Mouse (Mus musculus) ES-E14 (cell line): Measurements from ENCODE around the gene Sds. TPM values are rescaled to one million over a fixed set of nuclear protein-coding genes. Genes with fewer than 3 reads are reported as not detected.

Source experiments
- DNase-seq: peaks from one replicate; pipeline ENCODE4 v3.0.0-alpha.2; 2013; ENCODE audit warnings: low read depth, low spot score
- H3K27ac ChIP-seq: 2 replicates; pipeline ENCODE4 v1.5.1; 2012; ENCODE audit warnings: low read depth, mild to moderate bottlenecking, low read length, moderate library complexity, mixed read lengths; ENCODE audit not compliant: poor library complexity, insufficient read depth, severe bottlenecking
- H3K36me3 ChIP-seq: 2 replicates; pipeline ENCODE4 v1.6.1; 2012; ENCODE audit warnings: mild to moderate bottlenecking, low read length, moderate library complexity, mixed read lengths; ENCODE audit not compliant: control insufficient read depth, poor library complexity, insufficient read depth, severe bottlenecking
- H3K4me1 ChIP-seq, 2 experiments: fragments of 150-350 bp in 1 of 2; sonication (generic) in 1 of 2; 2 replicates each; pipeline ENCODE4 v1.6.1; 2012; ENCODE audit warnings: low read length in 2 of 2, mild to moderate bottlenecking in 1 of 2, mixed read lengths in 1 of 2; ENCODE audit not compliant: control insufficient read depth in 2 of 2, insufficient read depth in 2 of 2, poor library complexity in 1 of 2
- H3K4me3 ChIP-seq, 2 experiments: fragments of 150-350 bp in 1 of 2; sonication (generic) in 1 of 2; 2 replicates each; pipeline ENCODE4 v1.5.1; 2012; ENCODE audit warnings: low read length in 2 of 2, low read depth in 1 of 2, mild to moderate bottlenecking in 1 of 2, mixed read lengths in 1 of 2; ENCODE audit not compliant: insufficient read depth in 1 of 2, poor library complexity in 1 of 2, severe bottlenecking in 1 of 2
- H3K9ac ChIP-seq: 2 replicates; pipeline ENCODE4 v1.6.1; 2012; ENCODE audit warnings: low read depth, mild to moderate bottlenecking, low read length, mixed read lengths; ENCODE audit not compliant: poor library complexity, insufficient read depth, severe bottlenecking
- H3K9me3 ChIP-seq: fragments of 150-350 bp; sonication (generic); 2 replicates; pipeline ENCODE4 v1.6.1; 2012; ENCODE audit warnings: low read depth, mild to moderate bottlenecking, low read length; ENCODE audit not compliant: control insufficient read depth, insufficient read depth
- CHD2 ChIP-seq: IDR thresholded peaks from 2 replicates; pipeline ENCODE4 v1.6.1; 2014; ENCODE audit warnings: mild to moderate bottlenecking, low read depth, low read length, inconsistent platforms
- HCFC1 ChIP-seq: IDR thresholded peaks from 2 replicates; pipeline ENCODE4 v1.6.1; 2012; ENCODE audit warnings: low read length, inconsistent platforms, borderline replicate concordance; ENCODE audit not compliant: insufficient read depth
- MAFK ChIP-seq: IDR thresholded peaks from 2 replicates; pipeline ENCODE4 v1.6.1; 2014; ENCODE audit warnings: mild to moderate bottlenecking, low read depth, low read length, inconsistent platforms; ENCODE audit not compliant: insufficient read depth
- ZC3H11A ChIP-seq: IDR thresholded peaks from 2 replicates; pipeline ENCODE4 v1.6.1; 2012; ENCODE audit warnings: low read depth, mild to moderate bottlenecking, inconsistent platforms, low read length, borderline replicate concordance
- ZNF384 ChIP-seq: IDR thresholded peaks from 2 replicates; pipeline ENCODE4 v1.6.1; 2012; ENCODE audit warnings: low read depth, low read length, inconsistent platforms
- in situ Hi-C, 2 experiments: fragments of 600-800 bp; cut with MboI; formaldehyde crosslinking; loops; one replicate each; pipeline ENCODE4 v1.15.1; 2025; ENCODE audit warnings: low sequenced_read_pairs in 2 of 2, inconsistent platforms in 1 of 2; ENCODE audit not compliant: unreplicated experiment in 2 of 2
- total RNA-seq: library from RNA; depleted of rRNA; stranded (reverse); fragments of 300-350 nt; gene quantifications from 2 replicates; pipeline ENCODE4 v1.2.3, GENCODE M21; 2012

The Sds gene
- total RNA-seq, 1 experiment, result 0.22 TPM

DNA sequence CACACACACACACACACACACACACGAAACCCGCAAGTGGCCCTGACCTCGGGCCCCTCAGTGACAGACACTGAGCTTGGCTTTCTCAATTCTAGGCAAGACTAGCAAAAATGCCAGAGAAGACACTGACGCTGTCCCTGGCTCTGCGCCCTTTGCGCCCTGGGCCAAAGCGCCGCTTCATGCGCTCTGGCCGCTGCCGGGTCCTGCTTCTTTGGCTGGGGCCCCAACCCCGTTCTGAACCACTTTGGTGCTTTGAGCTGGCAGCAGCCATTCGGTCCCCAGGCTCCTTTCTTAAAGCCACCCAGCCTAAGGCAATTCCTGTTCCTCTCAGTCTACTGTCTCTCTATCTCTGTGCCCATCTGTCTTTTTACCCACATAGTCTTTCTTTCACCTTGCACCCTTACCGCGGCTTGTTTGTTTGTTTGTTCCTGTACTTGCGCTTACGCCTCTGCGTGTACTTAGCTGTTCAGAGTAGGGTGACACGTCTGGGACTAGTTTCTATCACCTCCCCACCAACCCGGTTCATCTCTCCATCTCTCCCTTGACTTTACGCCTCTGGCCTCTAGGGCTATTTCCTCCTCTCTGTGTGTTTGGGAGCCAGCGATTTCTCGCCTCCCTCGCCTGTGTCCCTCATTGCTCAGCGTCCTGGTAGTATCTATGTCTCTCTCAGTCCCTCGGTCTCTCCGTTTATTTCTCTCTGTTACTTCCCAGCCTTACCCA lies 37.2 kb upstream of the Sds start:
- Histone ChIP-seq H3K4me3 (no peak overlapping the region), H3K27ac (no peak overlapping the region), H3K36me3 (no peaks in the 10 kb centered on the region), H3K9ac (no peak overlapping the region), H3K9me3 (no peaks in the 10 kb centered on the region), H3K4me1 (peaks cover 0 to 3% of the 10 kb centered on the region in 2 experiments; a peak in 1 of 4 replicates)
- no peak for DNase-seq
- in situ Hi-C loops, result loop anchor here in 1 of 2 experiments (10.0 kb wide), 1 partner anchor 634 kb away; no protein-coding TSS in a partner anchor
- no peak for TF ChIP-seq ZNF384

DNA sequence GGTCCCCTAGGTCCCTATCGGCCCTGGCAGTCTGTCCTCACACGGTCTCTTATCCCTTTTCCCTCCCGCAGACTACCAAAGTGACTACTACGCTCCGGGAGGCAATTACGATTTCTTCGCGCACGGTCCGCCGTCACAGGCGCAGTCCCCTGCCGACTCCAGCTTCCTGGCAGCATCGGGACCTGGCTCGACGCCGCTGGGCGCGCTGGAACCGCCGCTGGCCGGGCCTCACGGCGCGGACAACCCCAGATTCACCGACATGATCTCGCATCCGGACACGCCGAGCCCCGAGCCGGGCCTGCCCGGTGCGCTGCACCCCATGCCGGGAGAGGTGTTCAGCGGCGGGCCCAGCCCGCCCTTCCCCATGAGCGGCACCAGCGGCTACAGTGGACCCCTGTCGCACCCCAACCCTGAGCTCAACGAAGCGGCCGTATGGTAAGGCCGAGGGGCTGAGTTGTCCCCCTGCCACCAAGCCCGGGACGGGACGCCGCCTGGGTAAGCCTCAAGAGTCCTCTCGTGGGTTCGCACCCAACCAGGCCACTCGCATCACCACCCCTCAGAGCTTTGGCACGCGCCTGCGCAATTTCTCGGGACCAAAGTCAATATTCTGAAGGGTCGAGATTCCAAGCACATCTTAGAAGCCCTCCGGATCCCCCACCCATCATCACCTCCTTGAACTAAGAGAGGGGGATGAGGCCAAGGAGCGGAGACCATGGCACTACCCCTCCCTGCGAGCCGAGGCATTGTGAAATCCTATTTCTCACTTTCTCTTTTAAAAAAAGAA lies 36.2 kb upstream of the Sds start:
- Histone ChIP-seq H3K9me3 (no peaks in the 10 kb centered on the region), H3K4me3 (peak overlapping the region in 1 of 2 experiments; percentile 10; a peak in 1 of 4 replicates), H3K36me3 (no peaks in the 10 kb centered on the region), H3K4me1 (peaks cover 0 to 3% of the 10 kb centered on the region in 2 experiments; a peak in 1 of 4 replicates), H3K9ac (no peak overlapping the region), H3K27ac (no peak overlapping the region)
- DNase-seq, result no peak
- TF ChIP-seq HCFC1 (no peak), ZNF384 (no peak), CHD2 (no peak), ZC3H11A (no peak), MAFK (no peak)
- in situ Hi-C loops, result loop anchor here in 1 of 2 experiments (10.0 kb wide), 1 partner anchor 635 kb away; no protein-coding TSS in a partner anchor

DNA sequence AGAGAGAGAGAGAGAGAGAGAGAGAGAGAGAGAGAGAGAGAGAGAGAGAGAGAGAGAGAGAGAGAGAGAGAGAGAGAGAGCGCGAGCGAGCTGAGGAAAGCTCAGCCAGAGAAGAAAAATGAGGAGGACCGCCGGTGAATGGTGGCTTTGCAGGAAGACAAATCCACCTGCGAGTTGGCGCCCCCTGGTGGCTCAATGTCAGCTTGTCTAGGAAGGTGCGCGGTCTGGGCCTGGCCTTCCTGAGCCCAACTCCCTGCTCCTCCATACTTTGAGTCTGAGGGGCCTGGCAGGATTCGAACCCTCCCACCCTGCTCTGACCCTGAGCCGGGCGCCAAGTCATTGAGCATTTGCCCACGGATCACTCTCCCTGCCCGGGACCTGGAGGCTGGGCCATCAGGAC lies 35.6 kb upstream of the Sds start:
- Histone ChIP-seq H3K9me3 (no peaks in the 10 kb centered on the region), H3K4me3 (no peak overlapping the region), H3K36me3 (no peaks in the 10 kb centered on the region), H3K4me1 (no peaks in the 10 kb centered on the region), H3K27ac (no peak overlapping the region), H3K9ac (no peak overlapping the region)
- in situ Hi-C loops, result no loop called here
- TF ChIP-seq CHD2 (no peak), HCFC1 (no peak), MAFK (no peak), ZC3H11A (peak; percentile 36; the same call in 1 of the 2 replicates), ZNF384 (no peak)
- peak; percentile 96 for DNase-seq

DNA sequence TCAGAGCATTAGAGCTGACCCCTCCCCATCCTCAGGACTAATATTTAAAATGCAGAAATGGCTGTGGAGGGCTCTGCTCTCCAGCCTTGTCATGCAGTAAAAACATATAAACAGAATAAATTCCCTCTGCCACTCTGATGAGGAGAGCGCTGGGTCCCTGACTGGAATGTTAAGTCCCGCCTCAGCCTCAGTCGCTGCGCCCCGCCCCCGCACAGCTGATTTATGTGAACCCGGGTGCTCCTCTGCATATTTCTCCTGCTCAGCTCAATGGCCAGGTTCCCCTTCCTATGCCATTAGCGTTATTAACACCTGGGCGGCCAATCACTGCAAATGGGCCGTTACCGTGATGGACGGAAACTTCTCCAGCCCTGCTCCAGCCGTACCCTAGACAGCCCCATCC lies 29.0 kb upstream of the Sds start:
- Histone ChIP-seq H3K9me3 (no peaks in the 10 kb centered on the region), H3K9ac (no peak overlapping the region; the same call in 1 of the 2 replicates), H3K4me3 (no peak overlapping the region), H3K27ac (no peak overlapping the region), H3K36me3 (no peaks in the 10 kb centered on the region), H3K4me1 (peaks cover 0 to 2% of the 10 kb centered on the region in 2 experiments; a peak in 2 of 4 replicates)
- in situ Hi-C loops, result no loop called here
- DNase-seq, result no peak
- TF ChIP-seq CHD2 (no peak), ZC3H11A (no peak), ZNF384 (no peak), MAFK (no peak), HCFC1 (no peak)
